Mouse (Mus musculus) neural tube, embryonic 11.5 days (tissue): ENCODE measurements at regions not wholly inside any gene's neighbourhood (a gene's known extent, or its start where the extent isn't known, plus 50 kb on each side); places are given as distances from the start of the nearest gene placed in this dataset.

Experiments
- ATAC-seq: fragments of 200-750 bp; cut with Nextera tagmentation; 2 replicates; pipeline ENCODE4 v1.8.0; 2017; ENCODE audit warnings: moderate number of reproducible peaks, mild to moderate bottlenecking, moderate TSS enrichment, moderate library complexity; ENCODE audit not compliant: insufficient read depth, low FRiP score, low TSS enrichment
- DNase-seq: peaks from one replicate; pipeline ENCODE4 v3.0.0-alpha.2; 2015; ENCODE audit warnings: low spot score
- H3K27ac ChIP-seq: fragments of 300-500 bp; sonication (generic); 2 replicates; pipeline ENCODE4 v1.5.1; 2014; ENCODE audit warnings: low read depth, mild to moderate bottlenecking, low read length
- H3K27me3 ChIP-seq: fragments of 300-500 bp; sonication (generic); 2 replicates; pipeline ENCODE4 v1.6.1; 2014; ENCODE audit warnings: mild to moderate bottlenecking, low read length, mixed read lengths; ENCODE audit not compliant: control insufficient read depth, insufficient read depth
- H3K36me3 ChIP-seq: fragments of 300-500 bp; sonication (generic); 2 replicates; pipeline ENCODE4 v1.6.1; 2014; ENCODE audit warnings: mild to moderate bottlenecking, low read length, moderate library complexity, mixed read lengths; ENCODE audit not compliant: control insufficient read depth, insufficient read depth
- H3K4me1 ChIP-seq: fragments of 300-500 bp; sonication (generic); 2 replicates; pipeline ENCODE4 v1.6.1; 2014; ENCODE audit warnings: low read length, mixed read lengths; ENCODE audit not compliant: control insufficient read depth, insufficient read depth
- H3K4me2 ChIP-seq: fragments of 300-500 bp; sonication (generic); 2 replicates; pipeline ENCODE4 v1.6.1; 2014; ENCODE audit warnings: low read depth, mild to moderate bottlenecking, moderate library complexity
- H3K4me3 ChIP-seq: fragments of 300-500 bp; sonication (generic); 2 replicates; pipeline ENCODE4 v1.5.1; 2014; ENCODE audit warnings: low read depth, low read length
- H3K9ac ChIP-seq: fragments of 300-500 bp; sonication (generic); 2 replicates; pipeline ENCODE4 v1.6.1; 2014; ENCODE audit warnings: mild to moderate bottlenecking, low read length
- H3K9me3 ChIP-seq: fragments of 300-500 bp; sonication (generic); 2 replicates; pipeline ENCODE4 v1.6.1; 2016; ENCODE audit warnings: low read length; ENCODE audit not compliant: control insufficient read depth
- WGBS: fragments of 180-500 bp; shearing (Covaris S2); extraction: QIAGEN DNeasy Blood & Tissue Kit; methylation state at CpG from one replicate; pipeline ENCODE4 v1.1.7; 2014; 5-methylcytosine and 5-hydroxymethylcytosine counted together

DNA sequence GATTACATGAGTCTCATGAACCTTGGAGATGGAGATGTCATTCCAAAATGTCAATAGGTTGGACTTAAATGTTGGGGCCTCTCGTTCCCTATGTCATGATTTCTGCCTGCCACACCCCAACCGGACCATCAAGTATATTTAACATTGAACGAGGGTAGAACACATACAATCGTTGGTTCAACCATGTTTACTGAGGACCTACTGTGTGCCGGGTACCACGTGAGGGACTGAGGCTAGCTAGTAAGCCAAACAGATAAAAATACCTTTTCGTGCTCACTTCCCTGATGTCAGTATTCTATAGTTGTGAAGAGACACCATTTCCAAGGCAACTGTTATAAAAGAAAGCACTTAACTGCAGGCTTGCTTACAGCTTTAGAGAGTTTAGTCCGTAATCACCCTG lies 70.6 kb upstream of the Tnrc6c start:
- no peak overlapping the region for H3K4me3 ChIP-seq
- no peaks in the 10 kb centered on the region for H3K27me3 ChIP-seq
- no peak overlapping the region for H3K27ac ChIP-seq
- no peak overlapping the region for H3K9ac ChIP-seq
- H3K36me3 ChIP-seq, result no peaks in the 10 kb centered on the region
- 93% methylated on average over 8 of the region's 8 CpGs for WGBS
- H3K4me1 ChIP-seq, result no peaks in the 10 kb centered on the region
- ATAC-seq, result no peak
- no peak overlapping the region for H3K4me2 ChIP-seq
- H3K9me3 ChIP-seq, result no peaks in the 10 kb centered on the region
- DNase-seq, result no peak

DNA sequence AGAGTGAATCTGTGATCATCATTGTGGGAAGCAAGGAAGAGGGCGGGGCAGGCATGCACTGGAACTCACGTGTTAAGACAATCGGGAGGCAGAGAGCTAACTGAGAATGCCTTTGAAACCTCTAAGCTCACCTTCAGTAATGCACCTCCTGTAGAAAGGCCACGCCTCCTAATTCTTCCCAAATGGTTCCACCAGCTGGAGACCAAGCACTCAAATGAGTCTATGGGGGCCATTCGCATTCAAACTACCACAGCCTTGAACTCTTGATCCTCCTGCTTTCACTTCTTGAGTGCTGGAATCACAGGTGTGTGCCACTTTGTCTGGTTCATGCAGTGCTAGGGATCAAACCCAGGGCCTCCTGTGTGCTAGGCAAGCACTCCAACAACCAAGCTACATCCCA lies 68.5 kb upstream of the Tnrc6c start:
- Histone ChIP-seq H3K4me1 (no peaks in the 10 kb centered on the region), H3K27ac (no peak overlapping the region), H3K4me3 (no peak overlapping the region), H3K36me3 (no peaks in the 10 kb centered on the region), H3K27me3 (no peaks in the 10 kb centered on the region), H3K9ac (no peak overlapping the region), H3K4me2 (no peak overlapping the region), H3K9me3 (no peaks in the 10 kb centered on the region)
- WGBS, result 82% methylated on average over 5 of the region's 5 CpGs
- DNase-seq (no peak), ATAC-seq (no peak)

- DNase-seq, result no peak
- no peak overlapping the region for H3K9ac ChIP-seq
- 57% methylated on average over 4 of the region's 4 CpGs for WGBS
- no peak overlapping the region for H3K4me3 ChIP-seq
- H3K36me3 ChIP-seq, result no peaks in the 10 kb centered on the region
- H3K4me2 ChIP-seq, result no peak overlapping the region
- no peak overlapping the region for H3K27ac ChIP-seq
- no peaks in the 10 kb centered on the region for H3K4me1 ChIP-seq
- no peak for ATAC-seq
- H3K9me3 ChIP-seq, result no peaks in the 10 kb centered on the region
- no peaks in the 10 kb centered on the region for H3K27me3 ChIP-seq
Observed at GRCm38 (mm10) chr11:117586063-117586462, 68.0 kb upstream of the Tnrc6c start.

DNA sequence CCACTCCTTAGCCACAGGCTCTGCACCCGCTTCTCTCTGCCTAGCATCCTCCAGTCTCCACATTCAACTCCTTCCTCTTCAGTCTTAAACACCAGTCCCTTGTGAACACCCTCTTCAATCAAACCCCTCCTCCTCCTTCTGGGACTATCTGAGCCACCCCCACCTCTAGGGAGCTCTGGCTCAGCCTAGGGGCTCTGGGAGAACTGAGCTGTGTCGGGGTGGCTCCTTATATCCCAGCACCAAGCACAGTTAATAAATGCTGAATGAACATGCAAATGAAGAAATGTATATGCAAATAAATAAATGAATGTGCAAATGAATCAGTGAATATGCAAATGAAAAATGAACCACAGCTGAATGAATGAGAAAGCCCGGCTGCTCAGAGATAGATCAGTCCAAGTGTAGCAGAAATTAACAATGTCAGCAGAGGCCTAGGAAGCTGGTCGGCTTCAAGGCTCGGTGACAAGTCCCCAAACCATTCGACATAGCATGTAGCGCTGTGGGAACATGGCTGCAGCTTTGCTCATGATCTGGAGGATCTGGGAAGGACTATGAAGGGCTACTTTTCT lies 67.1 kb upstream of the Tnrc6c start:
- Histone ChIP-seq H3K27ac (no peak overlapping the region), H3K9me3 (no peaks in the 10 kb centered on the region), H3K4me2 (no peak overlapping the region), H3K36me3 (no peaks in the 10 kb centered on the region), H3K4me3 (no peak overlapping the region), H3K27me3 (no peaks in the 10 kb centered on the region), H3K9ac (no peak overlapping the region), H3K4me1 (no peaks in the 10 kb centered on the region)
- 86% methylated on average over 7 of the region's 7 CpGs for WGBS
- DNase-seq (no peak), ATAC-seq (no peak)

- ATAC-seq (no peak), DNase-seq (no peak)
- no peak overlapping the region for H3K4me3 ChIP-seq
- H3K9ac ChIP-seq, result no peak overlapping the region
- no peak overlapping the region for H3K4me2 ChIP-seq
- H3K9me3 ChIP-seq, result no peaks in the 10 kb centered on the region
- no peaks in the 10 kb centered on the region for H3K4me1 ChIP-seq
- 88% methylated on average over 8 of the region's 8 CpGs for WGBS
- no peaks in the 10 kb centered on the region for H3K27me3 ChIP-seq
- no peaks in the 10 kb centered on the region for H3K36me3 ChIP-seq
- no peak overlapping the region for H3K27ac ChIP-seq
Observed at GRCm38 (mm10) chr11:117589006-117589405, 65.1 kb upstream of the Tnrc6c start.

DNA sequence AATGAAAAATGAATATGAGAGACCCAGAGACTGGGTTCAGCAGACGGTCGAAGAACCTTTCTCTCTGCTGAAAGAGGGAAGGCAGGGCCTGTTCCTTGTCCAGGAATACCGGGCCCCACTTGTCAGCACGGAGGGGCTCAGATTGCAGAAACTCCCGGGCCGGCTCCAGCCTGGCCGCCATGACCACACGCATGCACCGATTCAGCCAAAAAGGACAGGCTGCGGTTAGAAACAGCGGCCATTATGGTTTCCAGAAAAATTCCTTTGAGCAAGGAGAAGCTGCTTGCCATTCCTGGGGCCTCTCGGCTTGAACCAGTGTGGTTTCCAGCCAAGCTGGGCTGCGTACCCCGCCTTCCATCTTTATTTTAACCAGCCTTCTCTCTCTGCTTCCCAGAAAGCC lies 64.7 kb upstream of the Tnrc6c start:
- Histone ChIP-seq H3K9me3 (no peaks in the 10 kb centered on the region), H3K9ac (no peak overlapping the region; the same call in 1 of the 2 replicates), H3K27me3 (no peaks in the 10 kb centered on the region), H3K27ac (no peak overlapping the region), H3K4me2 (no peak overlapping the region), H3K4me3 (no peak overlapping the region), H3K4me1 (no peaks in the 10 kb centered on the region), H3K36me3 (no peaks in the 10 kb centered on the region)
- 84% methylated on average over 14 of the region's 14 CpGs for whole genome bisulfite sequencing
- ATAC-seq (no peak), DNase-seq (no peak)

DNA sequence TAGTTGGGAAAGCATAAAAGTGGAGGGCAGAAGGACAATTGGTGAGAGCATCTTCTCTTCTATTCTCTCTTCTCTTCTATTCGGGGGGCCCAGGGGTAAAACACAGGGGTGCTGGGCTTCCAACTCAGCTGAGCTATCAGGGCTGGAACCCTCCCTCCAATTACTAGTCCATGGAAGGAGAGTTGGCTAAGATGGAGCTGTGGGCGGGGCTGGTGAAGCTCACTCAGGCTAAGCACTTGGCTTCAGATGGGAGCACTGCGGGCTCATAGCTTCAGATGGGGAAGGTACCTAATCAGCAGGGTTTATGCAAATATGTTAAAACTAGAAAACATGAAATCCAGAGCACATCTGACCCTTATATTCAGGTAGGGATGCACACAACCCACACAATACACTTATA lies 61.5 kb upstream of the Tnrc6c start:
- 52% methylated on average over 3 of the region's 3 CpGs for WGBS
- H3K36me3 ChIP-seq, result no peaks in the 10 kb centered on the region
- no peaks in the 10 kb centered on the region for H3K9me3 ChIP-seq

GRCm38 (mm10) chr11:117596201-117596600 lies 57.9 kb upstream of the Tnrc6c start:
- DNase-seq, result no peak
- Histone ChIP-seq H3K4me3 (no peak overlapping the region), H3K4me1 (peaks cover 40% of the 10 kb centered on the region), H3K9me3 (no peaks in the 10 kb centered on the region), H3K4me2 (no peak overlapping the region), H3K36me3 (no peaks in the 10 kb centered on the region), H3K27ac (no peak overlapping the region), H3K27me3 (peaks cover 10% of the 10 kb centered on the region; the same call in 1 of the 2 replicates), H3K9ac (no peak overlapping the region)
- ATAC-seq, result no peak
- WGBS, result 78% methylated on average over 6 of the region's 6 CpGs

More for the DNA sequence above, 61.5 kb upstream of the Tnrc6c start:
- Histone ChIP-seq H3K27ac (no peak overlapping the region), H3K4me3 (no peak overlapping the region), H3K9ac (no peak overlapping the region), H3K4me1 (peaks cover 7% of the 10 kb centered on the region), H3K27me3 (peaks cover 6% of the 10 kb centered on the region; the same call in 1 of the 2 replicates), H3K4me2 (no peak overlapping the region)
- no peak for ATAC-seq
- no peak for DNase-seq

- H3K36me3 ChIP-seq, result no peaks in the 10 kb centered on the region
- H3K27me3 ChIP-seq, result peaks cover 10% of the 10 kb centered on the region; the same call in 1 of the 2 replicates
- no peak overlapping the region for H3K9ac ChIP-seq
- H3K4me2 ChIP-seq, result peak overlapping the region; percentile 9; the same call in 1 of the 2 replicates
- ATAC-seq, result no peak
- no peak for DNase-seq
- H3K4me1 ChIP-seq, result peaks cover 42% of the 10 kb centered on the region
- no peaks in the 10 kb centered on the region for H3K9me3 ChIP-seq
- H3K27ac ChIP-seq, result no peak overlapping the region
- H3K4me3 ChIP-seq, result no peak overlapping the region
- 21% methylated on average over 5 of the region's 5 CpGs for WGBS
Observed at GRCm38 (mm10) chr11:117597754-117598153, 56.3 kb upstream of the Tnrc6c start.
